Mouse (Mus musculus): ENCODE data around the gene Dvl3. TPM values are rescaled to one million over a fixed set of nuclear protein-coding genes. Genes with fewer than 3 reads are reported as not detected.
"Not testable (repeated sequence)": the region's sequence is repeated elsewhere in the genome, so short reads cannot be mapped to it uniquely, and the experiment has no call there.

The Dvl3 gene
- polyA plus RNA-seq, 1 experiment = 60.2 TPM

- Histone ChIP-seq H3K27me3 (ENCODE audit: control insufficient read depth, insufficient read depth, low read length) (no peaks in the 10 kb centered on the region), H3K4me1 (ENCODE audit: control insufficient read depth, insufficient read depth, low read length) (no peaks in the 10 kb centered on the region), H3K27ac (ENCODE audit: insufficient read depth, low read length) (no peak overlapping the region), H3K4me3 (replicated peaks; ENCODE audit: insufficient read depth, low read depth, low read length) (no peak overlapping the region)
- no peak for DNase-seq
- TF ChIP-seq POLR2A (IDR thresholded peaks at IDR 0.05; ENCODE audit: borderline replicate concordance, insufficient read depth, low read length) (no peak), CTCF (IDR thresholded peaks at IDR 0.05; ENCODE audit: borderline replicate concordance, insufficient read depth, low read depth, low read length) (no peak)
- WGBS = 98% methylated on average over 1 of the region's 1 CpGs
Observed at GRCm38 (mm10) chr16:20488151-20488550, 28.6 kb upstream of the Dvl3 start.

- not testable (repeated sequence) for H3K4me3 ChIP-seq (replicated peaks; ENCODE audit: insufficient read depth, low read depth, low read length); DNase-seq; H3K4me1 ChIP-seq (ENCODE audit: control insufficient read depth, insufficient read depth, low read length); H3K27me3 ChIP-seq (ENCODE audit: control insufficient read depth, insufficient read depth, low read length); H3K27ac ChIP-seq (ENCODE audit: insufficient read depth, low read length)
- 84% methylated on average over 9 of the region's 9 CpGs for WGBS
Observed at GRCm38 (mm10) chr16:20488751-20489150, 28.0 kb upstream of the Dvl3 start.

GRCm38 (mm10) chr16:20489233-20489632 is 27.5 kb upstream of the Dvl3 start:
- H3K4me1 ChIP-seq (ENCODE audit: control insufficient read depth, insufficient read depth, low read length) = no peaks in the 10 kb centered on the region
- DNase-seq = no peak
- WGBS = 72% methylated on average over 2 of the region's 2 CpGs
- H3K27me3 ChIP-seq (ENCODE audit: control insufficient read depth, insufficient read depth, low read length) = no peaks in the 10 kb centered on the region
- no peak overlapping the region for H3K27ac ChIP-seq (ENCODE audit: insufficient read depth, low read length)
- H3K4me3 ChIP-seq (replicated peaks; ENCODE audit: insufficient read depth, low read depth, low read length) = no peak overlapping the region
- TF ChIP-seq POLR2A (IDR thresholded peaks at IDR 0.05; ENCODE audit: borderline replicate concordance, insufficient read depth, low read length) (no peak), CTCF (IDR thresholded peaks at IDR 0.05; ENCODE audit: borderline replicate concordance, insufficient read depth, low read depth, low read length) (no peak)

GRCm38 (mm10) chr16:20490581-20490980 is 26.2 kb upstream of the Dvl3 start:
- Histone ChIP-seq H3K27ac (ENCODE audit: insufficient read depth, low read length) (no peak overlapping the region), H3K4me3 (replicated peaks; ENCODE audit: insufficient read depth, low read depth, low read length) (no peak overlapping the region), H3K4me1 (ENCODE audit: control insufficient read depth, insufficient read depth, low read length) (no peaks in the 10 kb centered on the region), H3K27me3 (ENCODE audit: control insufficient read depth, insufficient read depth, low read length) (no peaks in the 10 kb centered on the region)
- no peak for DNase-seq
- 45% methylated on average over 2 of the region's 2 CpGs for WGBS
- TF ChIP-seq CTCF (IDR thresholded peaks at IDR 0.05; ENCODE audit: borderline replicate concordance, insufficient read depth, low read depth, low read length) (no peak), POLR2A (IDR thresholded peaks at IDR 0.05; ENCODE audit: borderline replicate concordance, insufficient read depth, low read length) (no peak)

GRCm38 (mm10) chr16:20491301-20491700 is 25.5 kb upstream of the Dvl3 start:
- no peaks in the 10 kb centered on the region for H3K4me1 ChIP-seq (ENCODE audit: control insufficient read depth, insufficient read depth, low read length)
- DNase-seq = no peak
- TF ChIP-seq POLR2A (IDR thresholded peaks at IDR 0.05; ENCODE audit: borderline replicate concordance, insufficient read depth, low read length) (no peak), CTCF (IDR thresholded peaks at IDR 0.05; ENCODE audit: borderline replicate concordance, insufficient read depth, low read depth, low read length) (no peak)
- WGBS = 62% methylated on average over 2 of the region's 2 CpGs
- H3K27ac ChIP-seq (ENCODE audit: insufficient read depth, low read length) = no peak overlapping the region
- H3K27me3 ChIP-seq (ENCODE audit: control insufficient read depth, insufficient read depth, low read length) = no peaks in the 10 kb centered on the region
- no peak overlapping the region for H3K4me3 ChIP-seq (replicated peaks; ENCODE audit: insufficient read depth, low read depth, low read length)

GRCm38 (mm10) chr16:20493452-20493851 is 23.3 kb upstream of the Dvl3 start:
- no peak for DNase-seq

GRCm38 (mm10) chr16:20496671-20497600 is 19.8 kb upstream of the Dvl3 start:
- Histone ChIP-seq H3K4me3 (replicated peaks; ENCODE audit: insufficient read depth, low read depth, low read length) (peak overlapping the region; percentile 57), H3K27ac (ENCODE audit: insufficient read depth, low read length) (no peak overlapping the region)

More at GRCm38 (mm10) chr16:20493452-20493851, 23.3 kb upstream of the Dvl3 start:
- WGBS = 70% methylated on average over 2 of the region's 2 CpGs
- no peak for TF ChIP-seq POLR2A (IDR thresholded peaks at IDR 0.05; ENCODE audit: borderline replicate concordance, insufficient read depth, low read length)
- TF ChIP-seq CTCF (IDR thresholded peaks at IDR 0.05; ENCODE audit: borderline replicate concordance, insufficient read depth, low read depth, low read length) = no peak
- Histone ChIP-seq H3K4me1 (ENCODE audit: control insufficient read depth, insufficient read depth, low read length) (no peaks in the 10 kb centered on the region; the same call in 1 of the 2 replicates), H3K4me3 (replicated peaks; ENCODE audit: insufficient read depth, low read depth, low read length) (no peak overlapping the region), H3K27me3 (ENCODE audit: control insufficient read depth, insufficient read depth, low read length) (no peaks in the 10 kb centered on the region), H3K27ac (ENCODE audit: insufficient read depth, low read length) (no peak overlapping the region)

More at GRCm38 (mm10) chr16:20496671-20497600, 19.8 kb upstream of the Dvl3 start:
- Histone ChIP-seq H3K4me1 (ENCODE audit: control insufficient read depth, insufficient read depth, low read length) (no peaks in the 10 kb centered on the region; the same call in 1 of the 2 replicates), H3K27me3 (ENCODE audit: control insufficient read depth, insufficient read depth, low read length) (no peaks in the 10 kb centered on the region)
- WGBS = 14% methylated on average over 25 of the region's 25 CpGs
- peak; percentile 58 to 70 for DNase-seq
- peak; percentile 70 for TF ChIP-seq CTCF (IDR thresholded peaks at IDR 0.05; ENCODE audit: borderline replicate concordance, insufficient read depth, low read depth, low read length)
- no peak for TF ChIP-seq POLR2A (IDR thresholded peaks at IDR 0.05; ENCODE audit: borderline replicate concordance, insufficient read depth, low read length)
